Mouse (Mus musculus) embryonic facial prominence, embryonic 10.5 days (tissue): ENCODE data around the gene Trappc2l. TPM values are rescaled to one million over a fixed set of nuclear protein-coding genes. Genes with fewer than 3 reads are reported as not detected.
"Not testable (repeated sequence)": the region's sequence is repeated elsewhere in the genome, so short reads cannot be mapped to it uniquely, and the experiment has no call there.

ENCODE experiments used
- DNase-seq: peaks from one replicate; pipeline ENCODE4 v3.0.0-alpha.2; 2017; ENCODE audit warnings: low spot score
- H3K27ac ChIP-seq: fragments of 300-500 bp; sonication (generic); replicated peaks from 2 replicates; pipeline ENCODE4 v1.5.1; 2016; ENCODE audit warnings: mild to moderate bottlenecking
- H3K27me3 ChIP-seq: fragments of 300-500 bp; sonication (generic); replicated peaks from 2 replicates; pipeline ENCODE4 v1.6.1; 2016; ENCODE audit warnings: low read depth, mild to moderate bottlenecking; ENCODE audit not compliant: poor library complexity, severe bottlenecking
- H3K36me3 ChIP-seq: fragments of 300-500 bp; sonication (generic); replicated peaks from 2 replicates; pipeline ENCODE4 v1.6.1; 2016; ENCODE audit warnings: mild to moderate bottlenecking, moderate library complexity
- H3K4me1 ChIP-seq: fragments of 300-500 bp; sonication (generic); 2 replicates; pipeline ENCODE4 v1.6.1; 2016
- H3K4me3 ChIP-seq: fragments of 300-500 bp; sonication (generic); 2 replicates; pipeline ENCODE4 v1.5.1; 2016; ENCODE audit warnings: mild to moderate bottlenecking, moderate library complexity
- H3K9me3 ChIP-seq: fragments of 300-500 bp; sonication (generic); 2 replicates; pipeline ENCODE4 v1.6.1; 2016; ENCODE audit warnings: mild to moderate bottlenecking
- WGBS: fragments of 180-500 bp; shearing (Covaris S2); methylation state at CpG from one replicate; pipeline ENCODE4 v1.1.7; 2016; 5-methylcytosine and 5-hydroxymethylcytosine counted together
- polyA plus RNA-seq: library from polyadenylated mRNA; unstranded; fragments of >200 nt; fragmentation: Nextera tagmentation; extraction: Ambion mirVana; gene quantifications from 2 replicates; pipeline ENCODE4 v1.2.1, GENCODE M21; 2016

The Trappc2l gene
- polyA plus RNA-seq, 1 experiment from 2014 or later, result 49.6 TPM

DNA sequence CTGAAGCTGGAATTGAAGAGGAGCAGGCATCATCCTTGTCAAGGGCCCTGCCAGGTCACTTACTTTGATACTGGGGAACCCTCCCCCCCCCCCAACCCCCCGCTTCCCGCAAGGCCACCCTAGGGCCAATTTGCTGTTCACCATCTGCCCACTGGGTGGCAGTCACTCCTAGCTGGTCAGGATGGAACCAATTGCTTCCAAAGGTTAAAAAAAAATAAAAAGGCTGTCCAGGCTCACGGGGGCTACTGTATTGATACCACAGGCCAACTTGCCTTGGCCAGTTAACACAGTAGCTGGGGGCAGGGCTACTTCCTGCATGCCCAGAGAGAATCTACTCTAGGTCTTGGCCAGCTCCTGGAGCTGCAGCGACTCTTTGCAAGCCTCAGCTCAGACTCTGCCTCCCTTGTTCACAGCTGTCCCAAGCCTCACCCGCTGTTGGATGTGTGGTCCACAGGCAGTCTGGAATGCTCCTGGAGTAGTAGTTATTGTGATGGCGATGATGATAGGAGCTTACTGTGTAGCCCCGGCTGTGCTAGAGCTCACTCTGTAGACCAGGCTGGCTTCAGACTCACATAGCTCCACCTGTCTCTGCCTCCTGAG lies 6.6 kb downstream of the Trappc2l start:
- 34% methylated on average over 5 of the region's 7 CpGs for WGBS
- Histone ChIP-seq H3K27me3 (0 out of 2 replicates have a peak, but pooled peaks cover 4% of the 10 kb centered on the region), H3K27ac (peak overlapping the region; percentile 48; the same call in 1 of the 2 replicates), H3K9me3 (no peaks in the 10 kb centered on the region), H3K4me3 (no peak overlapping the region), H3K36me3 (peaks cover 17% of the 10 kb centered on the region), H3K4me1 (peaks cover 55% of the 10 kb centered on the region)
- peak; percentile 84 for DNase-seq

DNA sequence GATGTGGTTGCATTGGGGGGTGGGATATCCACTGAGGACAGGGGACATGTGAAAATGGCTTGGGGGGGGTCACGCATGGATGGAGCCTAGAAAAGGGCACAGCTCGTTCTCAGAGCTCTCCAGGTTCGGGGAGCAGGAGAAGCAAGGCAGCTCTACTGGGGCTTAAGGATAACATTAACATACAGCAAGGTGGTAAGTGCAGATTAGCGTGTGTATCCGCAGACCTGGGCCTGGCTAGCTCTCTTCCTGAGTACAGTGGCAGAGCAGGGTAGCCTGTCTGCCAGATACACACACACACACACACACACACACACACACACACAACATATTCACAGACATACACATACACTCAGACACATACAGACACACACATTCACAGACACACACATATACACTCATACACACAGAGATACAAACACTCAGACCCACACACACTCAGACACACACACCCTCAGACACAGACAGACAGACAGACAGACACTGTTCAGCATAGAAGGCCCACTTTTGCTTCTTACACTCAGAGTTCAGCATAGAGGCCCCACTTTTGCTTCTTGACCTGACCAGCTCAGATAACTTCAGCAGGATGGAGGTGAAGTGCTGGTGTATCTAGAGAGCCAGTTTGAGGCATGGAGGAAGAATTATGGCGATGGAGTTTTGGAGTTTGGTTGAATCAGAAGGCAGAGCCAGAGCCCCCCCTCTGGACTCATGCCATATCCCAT lies 7.4 kb downstream of the Trappc2l start:
- Histone ChIP-seq H3K4me1 (peaks cover 60% of the 10 kb centered on the region), H3K36me3 (peaks cover 12% of the 10 kb centered on the region), H3K27me3 (0 out of 2 replicates have a peak, but pooled peaks cover 4% of the 10 kb centered on the region), H3K4me3 (no peak overlapping the region), H3K27ac (peak overlapping the region; percentile 71), H3K9me3 (no peaks in the 10 kb centered on the region)
- whole genome bisulfite sequencing, result 74% methylated on average over 6 of the region's 6 CpGs
- no peak for DNase-seq

DNA sequence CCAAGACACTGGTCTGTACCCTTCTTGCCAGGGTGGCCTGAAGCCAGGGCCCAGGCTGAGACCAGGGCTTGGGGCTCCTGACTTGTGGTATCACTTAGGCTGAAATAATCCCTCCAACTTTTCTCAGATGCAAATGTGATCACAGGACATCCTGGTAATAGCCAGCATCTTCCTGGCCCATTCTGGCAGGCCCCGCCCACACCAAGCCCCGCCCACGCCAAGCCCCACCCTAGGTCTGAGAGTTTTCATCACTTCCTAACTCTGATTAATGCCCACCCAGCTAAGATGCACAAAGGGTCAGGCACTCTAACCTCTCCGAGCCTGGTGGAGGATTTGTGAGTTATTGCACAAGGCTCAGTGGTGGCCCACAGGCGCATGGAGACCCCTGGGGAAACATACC lies 9.0 kb downstream of the Trappc2l start:
- H3K4me3 ChIP-seq, result no peak overlapping the region
- H3K9me3 ChIP-seq, result no peaks in the 10 kb centered on the region
- H3K36me3 ChIP-seq, result peaks cover 4% of the 10 kb centered on the region
- H3K27me3 ChIP-seq, result 0 out of 2 replicates have a peak, but pooled peaks cover 4% of the 10 kb centered on the region
- peak overlapping the region; percentile 71 for H3K27ac ChIP-seq
- peaks cover 65% of the 10 kb centered on the region for H3K4me1 ChIP-seq
- no peak for DNase-seq
- 40% methylated on average over 5 of the region's 5 CpGs for WGBS

DNA sequence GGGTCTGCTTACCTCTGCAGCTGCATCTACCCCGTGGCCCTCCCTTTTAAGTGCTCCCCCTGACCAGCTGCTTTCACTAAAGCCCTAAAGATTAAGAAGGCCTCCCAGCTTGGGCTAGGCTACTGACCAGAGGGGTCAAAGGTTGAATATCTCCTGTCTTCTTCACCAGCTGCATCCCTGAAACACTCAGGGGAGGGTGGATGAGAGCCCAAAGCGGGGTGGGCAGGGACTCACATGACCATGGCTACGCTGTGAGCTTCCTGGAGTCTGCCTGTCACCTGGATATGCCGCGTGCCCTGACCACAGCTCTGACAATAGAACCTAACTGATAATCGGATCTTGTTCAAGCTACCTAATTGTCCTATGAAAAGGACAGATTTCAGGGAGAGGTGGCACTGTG lies 11.3 kb downstream of the Trappc2l start, which contains the start of gene Pabpn1l:
Gene Pabpn1l, minus strand, starts transcription at position 13 of the 400 bp plus-strand sequence.
- peaks cover 55% of the 10 kb centered on the region for H3K4me1 ChIP-seq
- H3K4me3 ChIP-seq, result no peak within 1 kb of the TSS
- no peak for DNase-seq
- no peaks in the 10 kb centered on the region for H3K36me3 ChIP-seq
- WGBS, result 60% methylated on average over 6 of the region's 6 CpGs
- H3K27ac ChIP-seq, result no peak within 1 kb of the TSS
- no peaks in the 10 kb centered on the region for H3K9me3 ChIP-seq
- 0 out of 2 replicates have a peak, but pooled peaks cover 12% of the 10 kb centered on the region for H3K27me3 ChIP-seq

DNA sequence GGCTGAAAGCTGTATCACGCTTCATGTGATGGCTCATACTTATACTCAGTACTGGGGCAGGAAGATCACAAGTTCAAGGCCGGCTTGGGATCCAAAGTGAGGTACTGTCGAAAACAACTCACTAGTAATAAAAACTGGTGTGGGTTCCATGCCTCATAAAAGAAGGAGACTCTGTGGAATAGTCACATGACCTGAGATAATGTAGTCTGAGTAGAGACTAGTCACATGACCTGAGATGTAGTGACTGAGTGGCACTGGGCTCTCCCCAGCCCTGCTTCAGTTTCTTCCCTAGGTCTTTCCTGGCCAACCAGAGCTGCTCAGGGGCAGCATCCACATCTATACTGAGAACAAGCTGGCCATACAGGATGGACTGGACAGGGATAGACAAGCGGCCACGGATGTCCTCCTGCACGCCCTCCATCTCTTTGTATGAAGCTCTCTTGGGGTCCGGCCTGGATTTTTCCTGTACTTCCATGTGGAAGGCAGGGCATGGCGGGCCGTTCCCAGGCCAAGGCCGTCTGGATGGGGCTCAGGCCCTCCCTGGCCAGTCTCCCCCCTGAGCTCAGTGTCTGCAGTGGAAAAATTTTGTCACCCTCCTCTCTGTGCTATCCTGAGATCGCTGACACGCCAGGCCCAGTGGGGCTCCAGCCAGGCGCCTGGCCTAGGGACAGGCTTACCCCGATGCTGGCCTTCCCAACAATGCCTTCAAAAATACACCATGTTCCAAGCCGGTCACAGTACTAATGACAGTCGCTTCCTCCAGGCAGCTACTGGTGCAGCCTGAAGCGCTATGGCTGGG lies 12.6 kb downstream of the Trappc2l start:
- DNase-seq, result no peak
- Histone ChIP-seq H3K4me1 (peaks cover 43% of the 10 kb centered on the region), H3K27ac (peak overlapping the region; percentile 51; the same call in 1 of the 2 replicates)

DNA sequence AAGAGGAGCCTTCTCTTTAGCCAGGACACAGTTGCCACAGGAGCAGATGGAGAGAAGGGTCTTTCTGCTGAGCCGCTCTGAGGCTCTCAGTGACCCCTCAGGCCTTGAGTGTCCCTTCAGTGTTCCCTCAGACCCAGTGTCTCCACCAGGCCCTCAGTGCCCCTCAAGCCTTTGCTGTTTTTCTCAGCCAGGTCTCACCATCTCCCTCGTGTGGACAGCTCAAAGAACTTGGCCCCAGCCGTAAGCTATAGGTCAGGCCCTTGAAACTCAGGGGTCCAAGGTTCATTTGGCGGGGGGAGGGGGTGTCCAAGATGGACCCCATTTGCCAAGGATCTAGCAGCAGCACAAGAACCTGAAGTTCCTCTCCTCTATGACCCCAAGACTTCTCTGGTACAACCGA lies 13.2 kb downstream of the Trappc2l start:
- H3K27ac ChIP-seq, result peak overlapping the region; percentile 51; the same call in 1 of the 2 replicates

More for the DNA sequence above, 12.6 kb downstream of the Trappc2l start:
- WGBS, result 90% methylated on average over 17 of the region's 17 CpGs
- Histone ChIP-seq H3K27me3 (peaks cover 25% of the 10 kb centered on the region), H3K36me3 (no peaks in the 10 kb centered on the region), H3K4me3 (no peak overlapping the region), H3K9me3 (no peaks in the 10 kb centered on the region)

DNA sequence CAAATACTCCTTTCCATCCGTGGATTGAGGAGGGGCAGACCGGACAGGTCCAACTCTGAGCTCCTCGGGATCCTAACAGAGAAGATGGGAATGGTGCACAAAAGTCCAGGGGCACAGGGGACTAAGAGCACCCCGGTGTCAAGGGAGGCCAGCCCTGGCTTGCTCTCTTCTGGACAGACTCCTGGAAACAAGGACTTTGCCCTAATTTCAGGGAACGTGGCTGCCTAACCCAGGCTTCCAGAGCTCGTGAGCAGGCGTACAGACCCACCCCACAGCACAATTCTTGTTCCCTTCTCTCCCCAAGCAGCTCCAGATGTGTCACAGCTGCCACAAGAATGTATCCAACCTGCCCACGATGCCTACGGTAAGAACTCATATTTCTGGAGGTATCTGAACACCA lies 14.4 kb downstream of the Trappc2l start:
- WGBS, result 82% methylated on average over 9 of the region's 9 CpGs
- Histone ChIP-seq H3K9me3 (no peaks in the 10 kb centered on the region), H3K4me3 (no peak overlapping the region), H3K27ac (no peak overlapping the region), H3K27me3 (peaks cover 40% of the 10 kb centered on the region), H3K4me1 (peaks cover 38% of the 10 kb centered on the region), H3K36me3 (no peaks in the 10 kb centered on the region)
- DNase-seq, result no peak

More for the DNA sequence above, 13.2 kb downstream of the Trappc2l start:
- no peaks in the 10 kb centered on the region for H3K36me3 ChIP-seq
- no peak for DNase-seq
- H3K27me3 ChIP-seq, result peaks cover 31% of the 10 kb centered on the region
- no peaks in the 10 kb centered on the region for H3K9me3 ChIP-seq
- H3K4me1 ChIP-seq, result peaks cover 42% of the 10 kb centered on the region
- no peak overlapping the region for H3K4me3 ChIP-seq
- WGBS, result 73% methylated on average over 5 of the region's 5 CpGs

DNA sequence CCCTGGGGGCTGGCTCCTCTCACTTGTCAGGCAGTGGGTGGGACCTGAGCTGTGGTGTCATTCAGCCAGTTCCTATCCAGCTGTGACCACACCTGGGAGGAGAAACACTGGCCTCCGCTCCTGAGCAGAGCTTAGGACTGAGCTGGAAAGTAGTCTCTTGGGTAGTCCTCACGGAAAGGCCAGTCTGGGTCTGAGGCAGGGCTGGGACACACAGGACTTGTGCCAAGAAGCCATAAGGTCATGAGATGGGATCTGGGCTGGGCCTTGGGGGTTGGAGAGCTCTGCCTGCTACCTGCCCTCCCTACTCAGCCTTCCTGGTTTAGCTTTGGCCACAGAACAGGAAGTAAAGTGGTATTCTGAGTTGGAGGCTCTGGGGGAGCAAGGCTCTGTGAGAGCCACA lies 15.5 kb downstream of the Trappc2l start:
- Histone ChIP-seq H3K4me1 (peaks cover 37% of the 10 kb centered on the region), H3K27ac (no peak overlapping the region), H3K36me3 (no peaks in the 10 kb centered on the region), H3K27me3 (peaks cover 39% of the 10 kb centered on the region), H3K9me3 (no peaks in the 10 kb centered on the region), H3K4me3 (no peak overlapping the region)
- DNase-seq, result no peak
- 78% methylated on average over 2 of the region's 2 CpGs for WGBS

DNA sequence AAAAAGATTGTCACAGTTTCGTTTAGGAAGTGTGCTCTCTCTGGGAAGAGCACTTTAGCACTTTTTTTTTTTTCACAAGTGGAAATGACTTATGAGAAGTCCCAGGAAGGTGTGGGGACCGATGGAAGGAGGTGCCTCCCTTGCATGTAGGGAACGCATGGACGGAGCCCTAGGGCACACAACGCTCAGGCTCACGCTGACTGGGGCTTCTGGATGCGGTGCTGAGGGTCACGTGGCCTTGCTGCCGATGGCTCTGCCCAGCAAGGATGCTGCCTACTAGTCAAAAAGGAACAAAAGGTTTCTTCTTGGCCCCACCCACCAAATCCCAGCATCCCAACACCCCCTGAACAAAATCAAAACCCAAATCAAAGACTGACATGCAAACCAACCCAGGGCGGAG lies 17.9 kb downstream of the Trappc2l start:
- Histone ChIP-seq H3K27me3 (peaks cover 39% of the 10 kb centered on the region), H3K4me3 (no peak overlapping the region), H3K36me3 (peaks cover 8% of the 10 kb centered on the region; the same call in 1 of the 2 replicates), H3K4me1 (peaks cover 16% of the 10 kb centered on the region), H3K27ac (no peak overlapping the region), H3K9me3 (no peaks in the 10 kb centered on the region)
- DNase-seq, result no peak
- 19% methylated on average over 10 of the region's 10 CpGs for WGBS

DNA sequence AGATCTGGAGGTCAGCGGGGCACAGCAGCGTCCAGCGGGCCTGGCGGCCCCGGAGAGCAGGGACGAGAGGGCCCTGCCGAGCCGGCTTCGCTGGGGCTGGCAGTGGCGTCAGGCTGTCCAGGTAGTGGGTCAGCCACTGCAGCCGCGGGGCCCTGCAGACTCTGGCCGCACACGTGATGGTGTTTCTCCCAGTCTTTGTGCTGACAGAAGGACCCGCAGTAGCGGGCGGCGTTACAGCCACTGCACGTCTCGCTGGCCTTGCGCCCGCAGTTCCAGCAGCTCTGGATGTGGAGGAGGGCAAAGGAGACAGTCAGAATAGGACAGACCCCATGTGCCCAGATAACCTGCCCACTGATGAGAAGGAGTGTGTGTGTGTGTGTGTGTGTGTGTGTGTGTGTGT lies 19.3 kb downstream of the Trappc2l start:
- DNase-seq, result no peak
- H3K4me3 ChIP-seq, result peak overlapping the region; percentile 44
- peaks cover 22% of the 10 kb centered on the region; the same call in 1 of the 2 replicates for H3K36me3 ChIP-seq
- peaks cover 18% of the 10 kb centered on the region for H3K4me1 ChIP-seq
- H3K9me3 ChIP-seq, result no peaks in the 10 kb centered on the region
- peak overlapping the region; percentile 78 for H3K27ac ChIP-seq
- H3K27me3 ChIP-seq, result peaks cover 39% of the 10 kb centered on the region
- 50% methylated on average over 22 of the region's 22 CpGs for WGBS

DNA sequence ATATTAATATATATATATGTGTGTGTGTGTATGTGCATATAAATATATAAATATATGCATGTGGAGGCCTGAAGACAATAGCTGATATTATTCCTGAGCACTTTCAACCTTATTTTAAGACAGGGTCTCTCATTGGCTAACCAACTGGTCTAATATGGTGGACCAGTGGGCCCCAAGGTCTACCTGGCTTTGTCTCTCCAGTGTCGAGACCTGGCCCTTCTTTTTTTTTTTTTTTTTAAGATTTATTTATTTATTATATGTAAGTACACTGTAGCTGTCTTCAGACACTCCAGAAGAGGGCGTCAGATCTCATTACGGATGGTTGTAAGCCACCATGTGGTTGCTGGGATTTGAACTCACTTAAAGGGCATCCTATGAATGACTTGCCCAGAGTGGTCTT lies 20.7 kb downstream of the Trappc2l start:
- DNase-seq, H3K27ac ChIP-seq, H3K9me3 ChIP-seq, H3K4me3 ChIP-seq: not testable (repeated sequence)
- peaks cover 36% of the 10 kb centered on the region for H3K27me3 ChIP-seq
- peaks cover 22% of the 10 kb centered on the region; the same call in 1 of the 2 replicates for H3K36me3 ChIP-seq
- H3K4me1 ChIP-seq, result peaks cover 32% of the 10 kb centered on the region
- 85% methylated on average over 3 of the region's 3 CpGs for WGBS

DNA sequence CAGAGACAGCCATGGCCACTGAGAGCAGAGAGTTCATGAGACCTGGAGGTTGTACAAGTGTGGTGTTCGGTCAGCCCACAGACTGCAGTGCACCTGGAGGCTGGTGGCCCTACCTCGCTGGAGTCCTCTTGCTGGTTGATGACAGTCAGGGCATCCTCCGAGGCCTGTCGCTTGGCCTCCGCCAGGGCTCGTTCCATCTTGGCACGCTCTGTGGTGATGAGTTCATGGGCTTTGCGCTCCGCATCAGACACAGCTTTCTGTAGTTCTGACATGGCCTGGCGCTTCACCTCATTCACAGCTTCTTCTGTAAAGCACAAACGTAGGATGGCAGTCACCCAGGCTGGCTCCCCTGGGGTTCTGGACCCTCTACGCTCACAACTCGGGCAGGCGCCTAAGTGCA lies 21.8 kb downstream of the Trappc2l start:
- H3K4me3 ChIP-seq, result no peak overlapping the region
- peaks cover 22% of the 10 kb centered on the region; the same call in 1 of the 2 replicates for H3K36me3 ChIP-seq
- no peaks in the 10 kb centered on the region for H3K9me3 ChIP-seq
- H3K27me3 ChIP-seq, result peaks cover 26% of the 10 kb centered on the region
- WGBS, result 96% methylated on average over 14 of the region's 14 CpGs
- DNase-seq, result no peak
- peaks cover 35% of the 10 kb centered on the region for H3K4me1 ChIP-seq
- H3K27ac ChIP-seq, result no peak overlapping the region
